Mouse (Mus musculus) hindbrain, embryonic 10.5 days (tissue): ENCODE data around the gene Dus2. TPM values are rescaled to one million over a fixed set of nuclear protein-coding genes. Genes with fewer than 3 reads are reported as not detected.
A peak's percentile ranks its signal among the peaks of the same experiment; 100 is the strongest.

Source experiments
- DNase-seq: peaks from one replicate; pipeline ENCODE4 v3.0.0-alpha.2; 2017; ENCODE audit warnings: low spot score
- H3K27ac ChIP-seq: fragments of 300-500 bp; sonication (generic); 2 replicates; pipeline ENCODE4 v1.5.1; 2016; ENCODE audit warnings: mild to moderate bottlenecking, moderate library complexity
- H3K27me3 ChIP-seq: fragments of 300-500 bp; sonication (generic); 2 replicates; pipeline ENCODE4 v1.6.1; 2016; ENCODE audit warnings: mild to moderate bottlenecking; ENCODE audit not compliant: poor library complexity, insufficient read depth, severe bottlenecking
- H3K36me3 ChIP-seq: fragments of 300-500 bp; sonication (generic); 2 replicates; pipeline ENCODE4 v1.6.1; 2016; ENCODE audit warnings: mild to moderate bottlenecking, moderate library complexity
- H3K4me1 ChIP-seq: fragments of 300-500 bp; sonication (generic); replicated peaks from 2 replicates; pipeline ENCODE4 v1.6.1; 2016; ENCODE audit warnings: mild to moderate bottlenecking
- H3K4me3 ChIP-seq: fragments of 300-500 bp; sonication (generic); 2 replicates; pipeline ENCODE4 v1.5.1; 2016; ENCODE audit warnings: mild to moderate bottlenecking, moderate library complexity
- H3K9me3 ChIP-seq: fragments of 300-500 bp; sonication (generic); 2 replicates; pipeline ENCODE4 v1.6.1; 2016; ENCODE audit warnings: mild to moderate bottlenecking, moderate library complexity
- WGBS: fragments of 180-500 bp; shearing (Covaris S2); methylation state at CpG from one replicate; pipeline ENCODE4 v1.1.7; 2016; 5-methylcytosine and 5-hydroxymethylcytosine counted together
- polyA plus RNA-seq: library from polyadenylated mRNA; unstranded; fragments of >200 nt; fragmentation: Nextera tagmentation; extraction: Ambion mirVana; gene quantifications from 2 replicates; pipeline ENCODE4 v1.2.1, GENCODE M21; 2016

Gene Dus2
- polyA plus RNA-seq, 1 experiment from 2014 or later = 21.1 TPM

DNA sequence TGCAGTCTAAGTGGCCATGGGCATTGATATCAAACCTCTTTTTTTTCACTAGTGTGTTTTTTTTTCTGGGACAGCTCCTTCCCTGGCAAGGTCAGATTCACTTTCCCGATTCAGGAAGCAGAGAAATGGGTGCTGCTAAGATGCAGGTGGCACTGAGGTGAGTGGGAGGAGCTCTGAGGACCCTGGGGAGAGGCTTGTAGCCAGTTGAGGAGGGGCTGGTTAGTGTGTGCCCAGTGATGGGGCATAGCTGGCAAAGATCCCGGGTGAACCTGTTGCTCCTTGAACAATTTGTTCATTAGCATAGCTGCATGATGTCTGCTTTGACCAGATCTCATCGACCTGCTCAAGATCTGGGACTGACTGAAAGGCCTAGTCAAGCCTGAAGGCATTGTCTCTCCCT lies 63.9 kb downstream of the Dus2 start:
- Histone ChIP-seq H3K27ac (no peak overlapping the region), H3K4me1 (peaks cover 11% of the 10 kb centered on the region), H3K4me3 (no peak overlapping the region), H3K27me3 (no peaks in the 10 kb centered on the region), H3K9me3 (no peaks in the 10 kb centered on the region), H3K36me3 (peaks cover 43% of the 10 kb centered on the region)
- DNase-seq = no peak
- 55% methylated on average over 3 of the region's 3 CpGs for WGBS

DNA sequence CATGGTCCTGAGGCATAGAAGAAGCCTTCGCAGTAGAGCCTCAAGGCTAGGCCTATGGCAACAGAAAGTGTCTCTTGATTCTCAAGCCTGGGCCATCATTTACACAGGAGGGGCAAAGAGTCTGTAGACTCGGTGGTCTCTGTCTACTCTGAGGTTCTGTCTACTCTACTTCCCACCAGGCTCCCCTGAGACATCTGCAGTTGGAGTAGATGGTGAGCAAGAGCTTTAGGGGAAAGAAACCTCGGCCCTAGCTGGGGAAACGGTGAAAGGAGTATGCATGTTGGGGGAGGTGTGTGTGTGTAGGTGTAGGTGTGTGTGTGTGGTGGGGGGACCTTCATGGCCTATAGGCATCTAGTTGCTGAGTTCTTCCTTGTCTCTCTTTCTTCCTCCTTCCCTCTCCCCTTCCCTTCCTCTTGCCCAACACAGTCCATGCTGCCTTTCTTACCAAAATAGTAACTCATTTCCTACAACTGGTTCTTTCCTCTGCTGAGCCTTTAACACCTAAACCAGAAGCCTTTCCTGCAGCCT lies 65.4 kb downstream of the Dus2 start:
- Histone ChIP-seq H3K4me1 (peaks cover 22% of the 10 kb centered on the region), H3K27me3 (no peaks in the 10 kb centered on the region), H3K36me3 (peaks cover 30% of the 10 kb centered on the region), H3K9me3 (no peaks in the 10 kb centered on the region), H3K4me3 (no peak overlapping the region), H3K27ac (no peak overlapping the region)
- no peak for DNase-seq
- 88% methylated on average over 4 of the region's 4 CpGs for WGBS

DNA sequence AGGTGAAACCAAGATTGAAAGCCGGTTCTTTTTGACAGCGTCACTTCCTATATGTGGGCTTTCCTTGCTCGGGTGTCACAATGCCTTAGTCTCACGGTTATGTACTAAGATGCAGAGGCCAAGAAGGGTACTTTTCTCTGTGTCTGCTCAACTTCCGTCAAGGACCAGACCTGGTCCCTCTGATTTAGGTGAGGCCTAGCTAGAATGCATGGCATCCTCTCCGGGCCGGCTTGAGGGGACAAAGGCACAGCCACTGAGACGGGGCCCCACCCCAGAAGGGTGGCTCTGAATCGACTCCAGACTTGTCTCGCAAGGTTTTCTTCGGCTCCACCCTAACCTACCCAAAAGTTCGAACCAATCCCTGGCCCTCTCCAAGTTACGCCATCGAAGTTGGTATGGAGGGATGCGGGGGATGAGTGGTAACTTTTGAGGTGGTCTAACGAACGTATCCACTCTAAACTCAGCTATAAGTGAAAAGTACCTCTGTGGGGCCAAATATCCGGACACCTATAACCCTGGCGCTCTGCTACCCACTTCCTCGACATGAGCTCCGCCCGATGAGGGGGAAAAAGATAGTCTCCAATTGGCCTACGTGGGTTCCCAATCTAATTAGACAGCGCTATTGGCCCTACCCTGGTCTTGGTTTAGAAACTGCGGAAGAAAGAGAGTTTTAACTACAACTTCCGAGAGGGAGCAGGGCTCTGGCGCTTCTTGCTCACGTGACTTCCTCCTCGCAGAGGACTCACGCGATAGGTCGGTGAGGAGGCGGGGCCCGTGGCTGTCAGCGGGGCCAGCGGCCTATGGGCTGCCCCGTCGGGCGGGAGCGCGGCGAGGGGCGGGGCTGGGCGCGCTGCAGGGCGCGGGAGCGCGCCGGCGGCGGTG lies 67.8 kb downstream of the Dus2 start, which contains the start of gene Nfatc3:
Gene Nfatc3, plus strand, starts transcription at position 110 of the 882 bp plus-strand sequence.
- WGBS = under 1% methylated on average over 52 of the region's 52 CpGs
- H3K4me3 ChIP-seq = peak within 1 kb of the TSS; percentile 88
- peaks cover 26% of the 10 kb centered on the region for H3K4me1 ChIP-seq
- H3K27me3 ChIP-seq = no peaks in the 10 kb centered on the region
- DNase-seq = peak; percentile 95
- H3K9me3 ChIP-seq = no peaks in the 10 kb centered on the region
- H3K27ac ChIP-seq = peak within 1 kb of the TSS; percentile 96
- peaks cover 6% of the 10 kb centered on the region for H3K36me3 ChIP-seq

DNA sequence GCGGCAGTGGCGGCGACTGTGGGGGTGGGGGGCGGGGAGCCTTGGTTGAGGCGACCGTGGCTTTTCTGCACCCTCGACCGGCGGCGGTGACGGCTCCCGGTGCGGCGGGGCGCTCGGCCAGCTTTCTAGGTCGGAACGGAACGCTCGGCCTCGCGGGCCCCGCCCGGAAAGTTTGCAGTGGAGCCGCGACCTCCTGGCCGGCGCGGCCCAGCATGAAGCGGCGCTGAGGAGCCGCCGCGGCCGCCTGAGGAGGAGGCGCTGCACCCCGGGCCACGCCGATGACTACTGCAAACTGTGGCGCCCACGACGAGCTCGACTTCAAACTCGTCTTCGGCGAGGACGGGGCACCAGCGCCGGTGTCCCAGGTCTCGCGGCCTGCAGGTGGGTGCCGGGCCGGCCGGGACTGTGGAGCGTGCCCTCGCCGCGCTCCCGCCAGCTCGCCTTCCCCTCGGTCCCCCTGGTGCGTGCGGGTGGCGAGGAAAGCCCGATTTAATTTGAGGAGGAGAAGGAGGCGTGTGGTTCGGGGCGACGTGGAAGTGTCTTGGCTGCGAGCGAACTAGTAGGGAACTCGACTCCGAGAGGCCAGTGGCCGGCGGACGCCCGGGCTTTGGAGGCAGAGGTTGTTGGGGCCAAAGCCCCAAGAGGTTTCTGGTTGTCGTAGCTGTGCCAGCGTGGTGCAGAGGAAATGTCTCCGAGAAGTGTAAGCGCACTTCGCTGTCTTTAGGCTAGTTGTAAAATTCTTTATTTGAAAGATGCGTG lies 68.7 kb downstream of the Dus2 start:
- peak; percentile 72 for DNase-seq
- under 1% methylated on average over 82 of the region's 83 CpGs for WGBS
- H3K4me1 ChIP-seq = peaks cover 26% of the 10 kb centered on the region
- H3K4me3 ChIP-seq = peak overlapping the region; percentile 88
- no peaks in the 10 kb centered on the region for H3K36me3 ChIP-seq
- peak overlapping the region; percentile 96 for H3K27ac ChIP-seq
- H3K9me3 ChIP-seq = no peaks in the 10 kb centered on the region
- no peaks in the 10 kb centered on the region for H3K27me3 ChIP-seq

DNA sequence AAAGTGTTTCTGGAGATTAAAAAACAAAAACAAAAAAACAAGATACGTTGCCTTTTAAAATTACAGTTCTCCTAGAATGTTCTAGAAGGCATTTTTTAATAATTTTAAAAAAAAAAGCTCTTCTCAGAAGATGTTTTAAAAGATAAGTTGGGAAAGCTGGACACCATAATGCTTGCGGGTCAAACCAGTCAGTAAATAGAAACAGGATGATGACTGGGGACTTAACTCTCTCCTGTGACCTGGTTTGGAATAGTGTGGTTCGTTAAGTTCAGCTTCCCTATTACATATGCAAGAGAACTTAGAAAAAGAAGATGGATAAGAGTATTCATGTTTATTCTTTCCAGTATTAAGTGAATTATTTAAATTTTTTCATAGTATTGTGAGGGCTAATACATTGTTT lies 69.4 kb downstream of the Dus2 start:
- 10% methylated on average over 3 of the region's 3 CpGs for WGBS
- peaks cover 26% of the 10 kb centered on the region for H3K4me1 ChIP-seq
- no peaks in the 10 kb centered on the region for H3K36me3 ChIP-seq
- H3K9me3 ChIP-seq = no peaks in the 10 kb centered on the region
- H3K27ac ChIP-seq = 0 out of 2 replicates have a peak overlapping the region, but pooled peaks have one; percentile 96
- no peak for DNase-seq
- H3K27me3 ChIP-seq = no peaks in the 10 kb centered on the region
- H3K4me3 ChIP-seq = peak overlapping the region; percentile 88

DNA sequence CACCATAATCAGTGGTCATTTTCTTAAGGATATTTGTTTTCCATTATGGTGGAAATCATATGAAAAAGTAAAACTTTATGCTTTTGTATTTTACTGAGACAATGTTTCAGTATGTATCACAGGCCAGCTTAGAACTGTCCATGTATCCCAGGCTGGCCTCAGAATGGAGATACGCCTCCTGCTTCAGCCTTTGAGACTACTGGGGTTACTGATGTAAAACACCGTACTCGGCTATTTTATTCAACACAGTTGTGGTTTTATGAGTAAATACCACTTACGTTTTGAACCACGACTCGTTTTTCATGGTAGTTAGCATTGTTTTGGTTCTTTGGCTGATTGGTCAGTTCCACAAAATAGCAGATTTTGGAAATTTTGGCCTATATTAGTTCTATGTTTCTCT lies 70.5 kb downstream of the Dus2 start:
- peak overlapping the region; percentile 88; the same call in 1 of the 2 replicates for H3K4me3 ChIP-seq
- H3K9me3 ChIP-seq = no peaks in the 10 kb centered on the region
- DNase-seq = no peak
- 87% methylated on average over 6 of the region's 6 CpGs for WGBS
- peaks cover 26% of the 10 kb centered on the region for H3K4me1 ChIP-seq
- no peak overlapping the region for H3K27ac ChIP-seq
- no peaks in the 10 kb centered on the region for H3K27me3 ChIP-seq
- H3K36me3 ChIP-seq = no peaks in the 10 kb centered on the region

DNA sequence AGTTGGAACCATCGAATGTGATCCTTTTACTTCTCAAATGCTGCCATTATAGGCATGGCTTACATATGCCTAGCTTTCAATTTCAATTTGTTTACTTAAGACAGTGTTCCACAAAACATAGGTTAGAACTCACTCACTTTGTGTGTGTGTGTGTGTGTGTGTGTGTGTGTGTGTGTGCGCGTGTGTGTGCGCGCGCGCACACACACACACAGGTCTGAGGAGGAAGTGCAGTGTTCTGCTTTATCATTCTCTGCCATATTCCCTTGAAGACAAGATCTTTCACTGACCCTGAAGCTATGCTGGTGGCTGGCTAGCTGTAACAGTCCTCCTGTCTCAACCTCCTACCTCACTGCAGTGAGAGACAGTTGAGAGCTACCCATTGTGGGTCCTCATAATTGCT lies 71.9 kb downstream of the Dus2 start:
- no peaks in the 10 kb centered on the region for H3K27me3 ChIP-seq
- H3K4me1 ChIP-seq = peaks cover 24% of the 10 kb centered on the region
- H3K27ac ChIP-seq = no peak overlapping the region
- no peaks in the 10 kb centered on the region for H3K36me3 ChIP-seq
- no peak for DNase-seq
- H3K4me3 ChIP-seq = no peak overlapping the region
- WGBS = 99% methylated on average over 7 of the region's 7 CpGs
- H3K9me3 ChIP-seq = no peaks in the 10 kb centered on the region

DNA sequence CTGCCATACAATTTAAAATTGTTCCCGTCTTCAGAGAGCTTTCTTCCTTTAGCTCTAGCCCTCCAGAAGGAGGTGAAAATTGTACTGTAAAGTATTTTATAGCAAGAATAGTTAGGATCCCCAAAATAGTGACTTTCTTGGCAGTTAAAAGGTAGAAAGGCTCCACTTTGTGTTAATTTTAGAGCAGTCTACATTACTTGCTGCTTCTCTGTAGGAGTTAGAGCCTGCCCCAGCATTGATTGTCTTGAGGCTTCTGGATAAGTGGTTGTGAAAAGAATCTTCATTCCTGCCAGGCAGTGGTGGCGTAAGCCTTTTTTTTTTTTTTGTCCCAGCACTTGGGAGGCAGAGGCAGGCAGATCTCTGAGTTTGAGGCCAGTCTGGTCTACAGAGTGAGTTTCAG lies 75.6 kb downstream of the Dus2 start:
- no peak for DNase-seq
- Histone ChIP-seq H3K27ac (no peak overlapping the region), H3K36me3 (no peaks in the 10 kb centered on the region), H3K9me3 (no peaks in the 10 kb centered on the region), H3K4me3 (no peak overlapping the region), H3K27me3 (no peaks in the 10 kb centered on the region), H3K4me1 (peaks cover 2% of the 10 kb centered on the region)
- WGBS = 95% methylated on average over 2 of the region's 2 CpGs

DNA sequence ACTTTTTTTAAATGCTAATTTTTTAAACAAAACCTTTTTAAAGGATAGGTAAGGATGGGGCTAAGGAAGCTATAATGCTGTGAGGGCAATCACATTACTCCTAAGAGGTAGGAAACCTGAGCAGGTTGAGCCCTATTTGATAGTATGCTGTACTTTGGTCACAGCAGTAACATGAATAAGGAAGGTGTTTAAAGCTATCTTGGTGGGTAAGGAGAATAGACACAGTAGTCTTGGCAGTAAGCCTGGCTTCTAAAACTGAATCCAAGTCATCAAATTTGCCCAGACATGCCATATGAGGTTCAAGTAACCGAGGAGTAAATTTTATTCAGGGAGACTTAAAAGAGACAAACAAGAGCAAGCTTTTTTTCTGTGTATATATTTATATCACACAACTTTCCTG lies 78.4 kb downstream of the Dus2 start:
- WGBS = 91% methylated on average over 1 of the region's 1 CpGs

DNA sequence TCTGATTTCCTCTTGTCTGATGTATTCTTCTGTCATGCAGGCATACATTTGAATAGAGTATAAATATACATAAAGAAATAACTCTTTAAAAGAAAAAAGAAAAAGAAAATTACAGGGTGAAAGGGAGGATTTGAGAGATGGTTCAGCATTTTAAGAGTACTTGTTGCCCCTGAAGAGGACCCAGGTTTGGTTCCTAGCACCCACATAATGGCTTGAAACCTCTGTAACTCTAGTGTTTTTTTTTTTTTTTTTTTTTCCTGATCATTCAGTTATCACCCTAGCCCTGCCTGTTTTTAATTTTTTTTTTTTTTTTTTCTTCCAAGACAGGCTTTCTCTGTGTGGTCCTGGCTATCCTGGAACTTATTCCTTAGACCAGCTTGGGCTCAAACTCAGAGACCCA lies 81.0 kb downstream of the Dus2 start:
- Histone ChIP-seq H3K36me3 (peaks cover 5% of the 10 kb centered on the region; the same call in 1 of the 2 replicates), H3K27ac (no peak overlapping the region), H3K9me3 (no peaks in the 10 kb centered on the region), H3K27me3 (no peaks in the 10 kb centered on the region), H3K4me1 (no peaks in the 10 kb centered on the region), H3K4me3 (no peak overlapping the region)
- DNase-seq = no peak

More for the DNA sequence above, 78.4 kb downstream of the Dus2 start:
- Histone ChIP-seq H3K36me3 (no peaks in the 10 kb centered on the region), H3K27me3 (no peaks in the 10 kb centered on the region), H3K9me3 (no peaks in the 10 kb centered on the region), H3K4me3 (no peak overlapping the region), H3K4me1 (no peaks in the 10 kb centered on the region), H3K27ac (no peak overlapping the region)
- no peak for DNase-seq

DNA sequence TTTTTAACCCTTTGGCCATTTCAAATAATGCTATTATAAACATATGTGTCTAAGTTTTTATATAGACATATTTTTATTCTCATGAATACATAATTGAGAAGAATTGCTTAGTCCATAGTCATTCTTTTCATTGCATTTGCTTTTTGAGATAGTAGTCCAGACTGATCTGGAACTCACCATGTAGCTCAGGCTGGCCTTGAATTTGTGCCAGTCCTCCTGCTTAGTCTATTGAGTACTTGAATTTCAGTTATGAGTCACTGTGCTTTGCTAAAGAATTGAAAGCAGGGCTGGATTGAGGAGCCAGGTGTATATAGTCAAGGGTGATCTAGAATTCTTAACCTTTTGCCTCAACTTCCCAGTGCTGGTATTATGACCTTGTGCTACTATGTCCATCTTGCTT lies 83.1 kb downstream of the Dus2 start:
- 0 out of 2 replicates have a peak, but pooled peaks cover 3% of the 10 kb centered on the region for H3K9me3 ChIP-seq
- H3K4me1 ChIP-seq = no peaks in the 10 kb centered on the region
- H3K36me3 ChIP-seq = peaks cover 20% of the 10 kb centered on the region
- no peak overlapping the region for H3K27ac ChIP-seq
- H3K27me3 ChIP-seq = no peaks in the 10 kb centered on the region
- DNase-seq = no peak
- no peak overlapping the region for H3K4me3 ChIP-seq

DNA sequence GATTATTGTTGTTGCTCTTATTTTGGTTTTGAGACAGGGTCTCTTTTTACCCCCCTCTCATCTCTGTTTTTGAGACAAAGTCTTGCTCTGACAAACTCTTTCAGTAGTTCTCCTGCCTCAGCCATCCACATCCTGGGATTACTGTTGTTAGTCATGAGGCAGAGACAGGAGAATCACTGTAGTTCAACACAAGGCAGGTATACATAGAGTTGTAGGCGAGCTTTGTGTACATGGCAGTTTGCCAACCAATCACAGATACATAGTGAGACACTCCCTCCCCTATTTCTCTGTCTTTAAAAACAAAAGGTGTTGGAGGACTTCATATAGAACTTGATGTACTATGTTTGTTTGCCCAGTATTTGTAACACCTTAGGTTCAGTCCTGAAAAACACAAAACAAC lies 83.5 kb downstream of the Dus2 start:
- Histone ChIP-seq H3K27ac (no peak overlapping the region), H3K4me1 (no peaks in the 10 kb centered on the region), H3K36me3 (peaks cover 24% of the 10 kb centered on the region), H3K27me3 (no peaks in the 10 kb centered on the region), H3K4me3 (no peak overlapping the region), H3K9me3 (0 out of 2 replicates have a peak, but pooled peaks cover 3% of the 10 kb centered on the region)
- DNase-seq = no peak
- 93% methylated on average over 1 of the region's 1 CpGs for WGBS
